Mouse (Mus musculus) A20 (cell line): Measurements from ENCODE around the gene Gm128.
A peak's percentile ranks its signal among the peaks of the same experiment; 100 is the strongest.
"Not testable (repeated sequence)": the region's sequence is repeated elsewhere in the genome, so short reads cannot be mapped to it uniquely, and the experiment has no call there.

Experiments used
- DNase-seq: peaks from one replicate; pipeline ENCODE4 v3.0.0-alpha.2; 2011; ENCODE audit warnings: low read depth, low spot score

Gene Gm128

DNA sequence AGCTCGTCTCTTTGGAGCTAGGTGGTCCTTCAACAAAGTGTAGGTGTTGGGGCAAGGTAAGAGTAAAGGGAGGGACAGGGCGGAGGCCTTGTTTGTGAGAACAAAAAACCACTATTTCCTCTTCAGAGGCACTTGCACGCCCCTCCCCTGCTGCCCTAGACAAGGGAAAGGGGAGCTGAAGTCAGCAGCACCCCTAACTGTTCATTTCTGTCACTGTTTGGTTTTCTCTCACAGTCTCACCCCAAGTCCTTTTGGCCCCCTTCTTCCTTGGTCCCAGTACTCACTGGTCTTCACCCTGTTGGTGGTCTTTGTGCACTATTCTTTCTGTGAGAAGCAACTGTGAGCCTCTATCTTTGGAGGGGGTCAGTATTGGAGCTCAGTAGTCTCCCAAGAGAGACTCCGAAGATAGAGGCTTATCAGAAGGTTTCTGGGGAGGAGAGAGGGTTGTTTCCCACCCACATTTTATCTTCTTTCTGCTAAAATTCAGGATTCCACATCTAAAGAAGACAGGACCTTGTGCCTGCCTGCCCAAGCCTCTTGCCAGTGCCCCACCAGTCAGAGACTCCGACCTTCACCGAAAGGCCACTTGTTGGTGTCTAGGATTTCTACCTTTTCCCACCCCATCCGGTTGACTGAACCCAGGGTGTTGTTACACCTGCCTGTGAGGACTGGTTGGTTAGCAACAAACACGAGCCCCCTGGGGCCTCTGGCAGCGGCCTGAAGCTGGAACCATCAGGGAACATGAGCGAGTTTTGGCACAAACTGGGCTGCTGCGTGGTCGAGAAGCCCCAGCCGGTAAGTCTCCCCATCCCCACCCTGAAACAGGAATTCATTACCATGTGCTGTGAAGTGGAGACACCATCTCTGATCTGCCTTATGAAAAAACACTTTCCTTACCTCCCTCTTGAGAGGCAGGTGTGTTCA is 9.8 kb downstream of the Gm128 start, which contains the start of gene Mllt11:
Gene Mllt11 (minus strand): TSS at position 874 of the 924 bp plus-strand sequence.
- peak; percentile 53 for DNase-seq

DNA sequence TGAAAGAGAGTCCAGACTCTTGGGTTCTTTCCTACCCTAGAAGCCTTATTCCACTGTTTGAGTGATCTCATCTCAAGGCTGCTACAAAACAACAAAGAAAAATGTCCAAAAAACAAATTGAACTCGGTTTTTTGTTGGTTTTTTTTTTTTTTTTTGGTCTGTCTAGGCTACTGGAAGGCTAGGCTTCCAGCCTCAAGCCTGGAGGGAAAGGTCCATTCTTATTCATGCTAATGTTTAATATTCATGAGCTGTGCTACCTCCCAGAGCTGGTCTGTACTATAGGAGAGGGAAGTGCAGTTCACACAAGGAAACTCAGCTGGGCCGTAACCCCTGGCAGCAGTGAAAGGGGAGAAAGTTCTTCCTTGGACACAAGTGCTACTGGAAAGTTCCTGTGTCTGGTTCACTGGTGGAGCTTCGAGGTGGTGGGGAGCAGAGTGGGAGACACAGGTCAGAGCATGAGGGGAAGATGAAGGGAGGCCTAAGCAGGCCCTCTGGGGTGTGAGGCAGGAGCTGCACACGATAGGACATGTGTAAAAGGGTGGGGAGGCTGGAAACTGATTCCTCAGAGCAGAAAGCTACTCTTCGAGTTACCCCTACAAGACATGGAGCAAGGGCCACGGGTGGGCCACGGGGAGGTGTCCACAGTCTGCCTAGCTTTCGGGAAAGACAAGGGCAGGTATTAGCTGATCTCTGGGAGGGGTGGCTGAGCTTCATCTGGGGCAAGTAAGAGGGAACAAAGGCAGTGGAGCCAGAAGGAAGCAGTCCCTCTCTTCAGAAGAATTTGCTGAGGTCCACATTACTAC is 10.7 kb downstream of the Gm128 start:
- peak; percentile 56 for DNase-seq

DNA sequence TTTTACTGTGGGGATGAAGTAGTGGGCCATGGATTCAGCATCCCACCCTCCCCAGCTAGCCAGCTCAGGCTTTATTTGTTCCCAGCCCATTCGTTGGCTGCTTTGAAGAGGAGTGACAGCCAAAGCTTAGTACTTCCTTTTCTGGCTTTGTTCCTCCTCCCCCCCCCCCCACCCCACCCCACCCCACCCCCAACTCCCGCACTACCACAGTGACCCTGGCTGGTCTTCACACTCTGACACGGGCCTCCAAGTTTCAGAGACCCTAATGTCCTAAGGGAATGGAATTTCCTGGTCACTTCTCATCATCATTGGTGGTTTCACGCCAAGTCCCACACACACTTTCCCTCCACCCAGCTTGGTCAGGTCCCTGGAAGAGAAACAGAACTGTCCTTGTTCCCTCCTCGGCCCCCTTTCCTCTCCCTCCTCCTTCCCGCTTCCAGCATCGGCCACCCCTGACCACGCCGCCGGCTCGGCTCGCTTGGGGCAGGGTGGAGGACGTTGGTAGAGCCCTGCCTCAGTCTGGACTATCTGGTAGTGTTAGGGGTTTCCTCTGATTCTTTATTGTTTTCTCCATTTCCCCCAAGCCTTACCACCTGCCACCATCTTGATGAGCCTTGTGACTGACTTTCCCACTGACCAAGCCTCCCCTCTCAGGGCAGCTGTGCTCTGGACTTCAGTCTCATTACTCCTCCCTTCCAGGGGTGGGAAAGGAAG is 11.5 kb downstream of the Gm128 start:
- peak; percentile 77 for DNase-seq

DNA sequence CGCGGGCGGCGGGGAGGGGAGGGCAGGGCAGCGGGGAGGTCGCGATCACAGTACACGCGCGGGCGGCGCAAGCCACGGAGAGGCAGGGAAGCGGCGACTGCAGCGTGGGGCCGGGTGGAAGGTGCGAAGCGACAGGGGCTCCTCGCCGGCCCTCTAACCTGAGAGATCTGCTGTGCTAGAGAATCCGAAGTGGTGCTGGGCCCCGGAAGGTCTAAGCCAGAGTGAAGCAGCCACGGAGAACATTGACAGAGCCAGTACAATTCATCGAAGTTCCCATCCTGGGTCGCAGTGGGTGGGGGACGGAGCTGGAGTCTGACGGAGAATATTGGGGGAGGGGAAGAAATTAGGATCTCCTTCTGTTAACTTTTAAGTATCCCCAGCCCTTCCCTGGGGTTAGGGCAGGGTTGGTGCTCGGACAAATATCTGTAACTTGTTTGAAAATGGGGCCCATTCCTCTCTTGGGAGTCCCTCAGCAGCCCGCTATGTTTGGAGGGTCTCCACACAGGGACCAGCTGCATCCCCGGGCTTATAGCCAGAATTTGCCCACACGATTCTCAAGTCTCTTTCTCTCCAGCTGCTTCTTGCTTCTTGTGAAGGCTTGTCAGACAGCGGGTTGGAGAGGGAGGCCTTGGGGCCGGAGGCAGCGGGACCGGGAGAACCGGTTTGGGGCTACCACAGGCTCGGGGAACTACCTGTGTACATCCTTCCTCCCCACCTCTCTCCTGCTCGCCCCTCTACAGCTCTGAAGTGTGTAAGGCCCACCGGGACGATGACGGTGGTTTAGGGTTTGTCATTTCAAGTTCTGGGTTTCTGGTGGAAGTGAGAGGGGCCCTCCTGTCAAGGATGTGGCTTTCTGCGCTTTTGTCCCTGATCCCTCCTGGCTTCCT is 12.3 kb downstream of the Gm128 start:
- DNase-seq, result peak; percentile 74

DNA sequence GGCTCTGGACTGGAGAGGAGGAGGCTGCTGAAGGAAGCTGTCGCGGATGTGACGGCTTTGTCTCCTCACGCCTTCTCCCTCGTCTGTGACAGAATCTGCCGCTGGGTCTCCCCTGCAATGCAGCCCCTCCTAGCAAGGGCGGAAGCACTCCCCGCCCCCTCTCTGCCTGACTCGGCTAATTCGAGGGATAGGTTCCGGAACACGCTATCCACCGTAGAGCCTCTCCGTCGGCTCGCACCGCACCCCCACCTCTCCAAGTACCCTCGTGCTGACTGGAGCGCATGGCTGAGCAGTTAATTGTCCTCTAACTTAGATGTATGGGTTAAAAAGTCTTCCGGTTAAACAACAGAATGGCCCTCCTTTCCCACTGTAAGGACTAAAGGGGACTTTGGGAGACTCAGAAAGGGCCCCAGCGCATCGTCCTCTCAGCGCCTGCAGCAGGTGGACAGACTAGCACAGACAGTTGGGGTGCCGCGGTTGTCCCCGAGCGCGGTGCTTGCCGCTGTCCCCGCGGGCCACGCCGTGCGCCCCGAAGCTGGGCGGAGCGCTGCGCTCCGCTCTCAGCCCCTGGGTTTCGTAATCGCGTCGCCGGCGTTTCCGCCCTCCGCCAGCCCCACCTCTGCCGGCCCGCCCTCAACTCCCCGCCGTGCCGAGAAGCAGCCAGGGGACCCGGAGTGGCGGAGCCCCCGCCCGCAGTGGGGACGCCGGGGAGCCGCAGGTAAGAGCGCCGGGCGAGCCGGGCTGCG is 13.1 kb downstream of the Gm128 start, which contains the start of gene Cdc42se1:
Gene Cdc42se1 (plus strand): TSS at position 585 of the 746 bp plus-strand sequence.
- peak; percentile 94 for DNase-seq

DNA sequence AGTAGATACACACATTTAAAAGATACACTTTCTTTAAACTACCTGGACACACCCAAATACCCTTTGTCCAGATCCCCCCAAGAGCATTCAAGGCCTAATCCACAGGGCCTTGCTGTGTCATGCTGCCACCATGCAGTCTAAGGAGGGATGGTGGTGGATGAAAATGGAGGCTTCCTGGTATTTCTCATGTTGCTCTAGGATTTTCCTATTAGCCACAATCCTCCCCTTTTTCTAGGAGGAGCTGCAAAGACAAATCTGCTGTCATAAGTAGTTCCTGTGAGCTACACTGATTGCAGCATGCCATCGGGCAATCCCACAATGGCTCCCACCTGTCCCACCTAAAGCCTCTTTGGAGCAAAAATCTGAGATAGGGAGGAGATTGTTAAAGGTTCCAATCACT is 14.2 kb downstream of the Gm128 start:
- peak; percentile 46 for DNase-seq

DNA sequence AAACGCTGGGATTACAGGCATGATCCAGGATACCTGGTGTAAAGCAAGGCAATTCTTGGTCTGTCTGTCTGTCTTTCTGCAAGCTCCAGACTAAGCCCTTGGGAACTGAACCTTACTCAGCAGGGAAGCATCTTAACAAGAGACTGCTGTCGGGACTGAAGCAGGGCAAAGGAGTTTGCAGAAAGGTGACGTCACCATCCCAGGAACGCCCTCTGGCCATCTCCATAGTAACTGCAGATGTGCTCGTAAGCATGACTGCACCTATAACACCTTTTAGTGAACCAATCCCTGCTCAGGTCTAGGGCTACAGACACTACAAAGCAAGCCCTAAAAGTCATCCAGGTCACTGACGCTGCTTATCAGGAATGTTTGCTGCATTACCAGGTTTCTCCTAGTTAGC is 17.1 kb downstream of the Gm128 start:
- DNase-seq, result no peak

DNA sequence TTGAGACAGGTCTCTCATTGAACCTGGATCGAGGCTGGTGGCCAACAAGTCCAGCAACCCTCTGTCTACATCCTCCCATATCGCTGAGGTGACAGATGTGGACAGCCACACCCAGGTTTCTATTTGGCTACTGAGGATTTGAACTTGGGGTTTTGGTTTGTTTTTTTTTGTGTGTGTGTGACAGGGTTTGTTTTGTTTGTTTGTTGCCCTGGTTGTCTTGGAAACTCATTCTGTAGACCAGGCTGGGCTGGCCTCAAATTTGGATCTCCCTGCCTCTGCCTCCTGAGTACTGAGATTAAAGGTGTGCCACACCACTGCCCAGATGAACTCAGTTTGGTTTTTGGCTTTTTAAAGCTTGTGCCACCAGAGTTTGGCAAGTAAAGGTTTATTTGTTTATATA is 18.4 kb downstream of the Gm128 start:
- DNase-seq, result no peak

DNA sequence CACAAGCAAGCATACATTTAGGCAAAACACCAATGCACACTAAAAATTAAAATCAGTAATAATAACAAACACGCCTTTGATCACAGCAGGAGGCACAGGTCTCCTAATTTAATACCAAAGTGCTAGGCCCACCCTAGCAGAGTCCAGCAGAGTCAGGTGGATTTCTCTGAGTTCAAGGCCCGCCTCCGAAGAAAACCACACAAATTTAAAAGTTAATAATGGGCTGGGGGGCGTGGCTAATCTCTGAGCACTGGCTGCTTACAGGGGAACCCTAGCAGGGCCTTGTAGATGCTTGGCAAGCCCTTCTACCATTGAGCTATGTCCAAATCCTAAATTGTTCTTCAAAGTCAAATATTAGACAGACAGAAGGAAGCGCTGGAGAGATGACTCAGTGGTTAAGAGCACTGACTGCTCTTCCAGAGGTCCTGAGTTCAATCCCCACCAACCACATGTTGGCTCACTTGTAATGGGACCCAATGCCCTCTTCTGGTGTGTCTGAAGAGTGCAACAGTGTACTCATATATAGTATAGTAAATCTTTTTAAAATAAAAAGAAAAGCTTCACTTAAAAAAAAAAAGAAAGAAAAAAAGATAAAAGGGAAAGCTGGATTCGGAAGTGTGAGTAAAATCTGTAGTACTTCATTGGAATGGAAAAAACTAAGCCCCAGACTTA is 22.8 kb downstream of the Gm128 start:
- DNase-seq, result peak; percentile 94

DNA sequence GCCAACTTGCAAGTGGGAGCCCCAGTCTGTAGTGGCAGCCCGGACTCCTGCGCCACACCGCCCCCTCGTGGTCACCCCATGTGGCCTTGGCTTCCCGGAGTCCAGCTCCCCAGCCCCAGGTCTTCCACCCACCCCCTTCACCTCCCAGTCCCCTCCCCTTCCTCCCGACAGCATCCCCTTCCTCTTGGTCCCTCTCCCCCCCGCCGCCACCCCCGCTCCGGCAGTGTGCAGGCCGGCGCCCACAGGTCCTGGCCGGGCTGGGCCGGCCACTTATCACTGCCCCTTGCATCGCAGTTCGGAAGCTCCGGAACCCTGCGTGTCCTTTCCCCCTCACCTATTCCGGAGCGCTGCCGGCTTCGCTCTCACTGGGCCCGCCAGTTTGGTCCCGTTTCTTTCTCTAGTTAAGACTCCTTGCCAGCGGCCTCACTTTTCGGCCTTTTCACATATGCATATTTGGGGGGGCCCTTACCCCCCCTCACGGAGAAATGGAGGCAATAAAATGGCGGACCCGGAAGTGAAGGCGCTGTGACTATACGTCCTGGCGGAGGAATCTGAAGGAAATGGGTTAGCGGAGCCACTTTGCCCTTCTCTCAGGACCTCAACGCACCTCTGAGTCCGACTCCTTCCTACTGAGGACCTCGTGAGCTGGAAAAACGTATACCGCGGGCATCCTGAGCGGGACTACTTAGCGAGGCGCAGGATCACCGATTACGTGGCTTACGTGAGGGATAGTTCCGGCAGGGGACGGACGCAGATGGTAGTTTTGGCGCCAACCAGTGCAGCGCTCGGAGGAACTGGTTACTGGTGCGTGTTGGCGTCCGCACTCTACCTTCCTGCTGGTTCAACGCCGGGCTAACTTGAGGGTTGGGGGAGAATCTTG is 23.9 kb downstream of the Gm128 start, which contains the start of gene Gabpb2:
Gene Gabpb2 (minus strand): TSS at position 662 of the 880 bp plus-strand sequence.
- DNase-seq, result peak; percentile 99

DNA sequence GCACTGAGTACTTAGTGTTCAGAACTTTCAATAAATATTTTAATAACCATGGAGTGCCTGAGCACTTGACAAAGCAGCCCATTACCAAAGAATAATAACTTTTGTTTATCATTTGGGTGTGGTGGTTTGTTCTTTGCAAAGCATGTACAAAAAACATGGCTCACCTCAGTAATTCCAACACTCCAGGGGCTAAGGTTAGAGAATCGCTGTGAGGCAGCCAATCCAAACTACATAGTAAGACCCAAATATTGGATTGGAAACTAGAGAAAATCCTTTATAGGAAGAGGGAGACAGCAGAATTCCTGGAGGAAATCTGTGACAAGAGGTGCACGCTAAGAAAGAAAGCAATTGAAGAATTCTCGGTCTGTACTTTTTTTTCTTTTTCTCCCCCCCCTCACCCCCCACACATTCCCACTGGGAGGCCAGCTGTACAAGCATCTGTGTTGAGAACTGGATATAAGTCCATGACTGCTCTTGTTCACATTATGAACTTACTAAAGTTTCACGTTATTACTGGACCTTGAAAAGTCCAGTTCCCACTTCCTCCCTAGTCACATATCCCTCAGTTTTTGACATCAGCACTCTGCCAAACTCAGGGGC is 24.6 kb downstream of the Gm128 start:
- DNase-seq, result no peak

DNA sequence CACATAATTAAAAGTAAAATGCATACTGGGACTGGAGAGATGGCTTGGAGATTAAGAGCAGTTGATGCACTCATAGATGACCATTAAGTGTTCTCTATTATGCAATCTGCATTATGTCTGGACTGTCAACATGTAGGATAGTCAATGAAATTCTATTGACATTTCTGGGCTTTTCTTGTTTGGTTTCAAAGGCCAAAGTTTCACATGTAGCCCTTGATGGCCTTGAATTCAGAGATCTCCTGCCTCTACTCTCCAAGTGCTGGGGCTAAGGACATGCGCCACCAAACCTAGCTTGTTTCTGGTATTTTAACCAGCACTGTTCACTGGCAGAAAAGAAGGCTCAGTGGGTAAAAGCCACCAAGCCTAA is 27.8 kb downstream of the Gm128 start:
- DNase-seq, result no peak

DNA sequence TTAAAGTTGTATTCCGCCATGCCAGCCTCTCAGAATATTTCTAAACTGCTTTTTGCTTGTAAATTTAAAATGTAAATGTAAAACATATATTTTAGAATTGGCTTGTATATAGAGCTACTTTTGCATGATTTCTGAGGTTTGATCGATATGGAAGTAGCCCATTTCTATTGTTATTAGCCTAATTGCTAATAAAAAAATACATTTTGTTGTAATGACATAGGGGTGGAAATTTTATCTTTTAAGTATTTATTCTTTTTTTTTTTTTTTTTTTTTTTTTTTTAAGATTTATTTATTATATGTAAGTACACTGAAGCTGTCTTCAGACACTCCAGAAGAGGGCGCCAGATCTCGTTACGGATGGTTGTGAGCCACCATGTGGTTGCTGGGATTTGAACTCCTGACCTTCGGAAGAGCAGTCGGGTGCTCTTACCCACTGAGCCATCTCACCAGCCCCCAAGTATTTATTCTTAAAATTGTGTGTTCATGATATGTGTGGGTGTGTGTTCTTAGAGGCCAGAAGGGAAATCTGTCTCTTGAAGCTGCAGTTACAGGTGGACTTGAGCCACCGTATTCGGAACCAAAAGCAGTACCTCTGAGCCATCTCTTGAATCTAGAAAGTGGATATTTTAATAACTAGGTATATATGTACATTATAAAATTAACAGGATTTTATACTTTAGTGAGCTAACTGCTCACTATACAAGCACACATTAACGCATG is 28.3 kb downstream of the Gm128 start:
- not testable (repeated sequence) for DNase-seq

DNA sequence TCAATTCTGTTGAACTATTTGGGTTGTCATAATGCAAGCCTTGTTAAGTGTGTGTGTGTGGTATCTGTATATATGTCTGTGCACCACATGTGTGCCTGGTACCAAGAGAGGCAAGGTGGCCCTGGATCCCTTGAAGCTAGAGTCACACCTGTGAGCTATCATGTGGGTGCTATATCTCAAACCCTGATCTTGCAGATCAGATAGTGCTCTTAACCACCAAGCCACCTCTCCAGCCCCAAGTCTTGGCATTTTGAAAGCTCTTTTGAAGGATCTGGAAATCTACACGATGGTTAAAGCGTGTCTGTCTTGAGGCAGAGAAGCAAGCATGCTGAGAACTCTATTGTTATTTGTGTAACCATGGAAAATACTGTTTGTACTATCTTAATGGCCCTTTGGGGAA is 30.8 kb downstream of the Gm128 start:
- DNase-seq, result no peak

DNA sequence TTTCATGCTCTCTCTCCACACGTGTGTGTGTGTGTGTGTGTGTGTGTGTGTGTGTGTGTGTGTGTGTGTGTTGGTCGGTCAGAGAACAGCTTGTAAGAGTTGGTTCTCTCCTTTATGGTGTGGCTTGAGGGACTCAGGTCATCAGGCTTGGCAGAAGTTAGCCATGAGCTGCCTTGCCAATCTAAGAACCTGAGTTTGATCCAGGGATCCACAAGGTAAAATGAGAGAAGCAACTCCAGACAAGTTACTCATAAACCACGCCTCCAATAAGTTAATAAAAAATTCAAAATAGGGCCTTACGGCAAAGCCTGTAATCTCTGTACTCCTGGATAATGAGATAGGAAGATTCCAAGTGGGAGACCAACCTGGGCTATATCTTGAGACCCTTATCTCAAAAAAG is 33.1 kb downstream of the Gm128 start:
- DNase-seq, result no peak

DNA sequence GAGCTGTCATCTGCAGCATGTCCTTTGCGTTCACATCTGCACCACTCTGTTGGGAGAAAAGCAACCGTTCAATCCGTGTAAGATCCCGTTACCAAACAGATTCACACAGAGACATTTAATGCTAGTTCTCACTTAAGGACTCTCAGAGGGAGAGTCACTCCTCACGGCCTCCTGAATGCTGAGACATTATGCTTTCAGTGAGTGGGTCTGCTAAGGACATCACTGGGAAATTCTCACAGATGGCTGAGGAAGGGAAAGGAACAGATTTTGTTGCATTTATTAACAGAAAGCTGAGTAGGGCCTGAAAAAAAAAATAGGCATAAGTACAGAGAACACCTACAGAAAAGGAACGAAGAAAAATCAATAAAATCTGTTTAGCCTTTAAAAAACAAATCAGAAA is 37.5 kb downstream of the Gm128 start:
- DNase-seq, result no peak

DNA sequence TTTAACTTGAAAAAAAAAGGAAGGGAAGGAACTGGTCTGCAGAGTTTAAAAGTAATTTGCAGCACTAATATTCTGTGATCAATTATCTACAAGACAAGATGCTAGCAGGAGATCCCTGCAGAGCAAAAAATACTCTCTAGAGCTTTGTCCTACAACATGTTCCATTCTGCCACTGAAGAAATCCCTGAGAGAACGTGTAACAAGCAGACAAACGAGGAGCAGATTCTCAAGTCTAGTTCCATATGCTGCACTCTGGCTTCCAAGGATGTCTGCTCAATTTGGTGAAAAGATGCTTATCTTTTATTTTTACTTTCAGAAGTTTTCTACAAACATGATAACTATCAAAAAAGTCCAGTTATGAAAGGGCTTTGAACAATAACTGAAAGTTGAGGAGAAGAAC is 40.8 kb downstream of the Gm128 start:
- no peak for DNase-seq
